Mouse (Mus musculus) cortical plate, adult 2 months (tissue): ENCODE measurements at regions not wholly inside any gene's neighbourhood (a gene's known extent, or its start where the extent isn't known, plus 50 kb on each side); places are given as distances from the start of the nearest gene placed in this dataset.

Experiments
- H3K27ac ChIP-seq: fragments of 200-500 bp; 2 replicates; pipeline ENCODE4 v1.5.1; 2012; ENCODE audit warnings: low read length, control low read depth, inconsistent platforms; ENCODE audit not compliant: insufficient read depth
- H3K4me1 ChIP-seq: fragments of 200-500 bp; 2 replicates; pipeline ENCODE4 v1.6.1; 2011; ENCODE audit warnings: low read length; ENCODE audit not compliant: control insufficient read depth, insufficient read depth
- H3K4me3 ChIP-seq: fragments of 200-500 bp; 2 replicates; pipeline ENCODE4 v1.5.1; 2011; ENCODE audit warnings: mild to moderate bottlenecking, low read length, control low read depth; ENCODE audit not compliant: insufficient read depth
- CTCF ChIP-seq: fragments of 200-500 bp; IDR thresholded peaks from 2 replicates; pipeline ENCODE4 v1.5.1; 2011; ENCODE audit warnings: mild to moderate bottlenecking, control low read depth, low read length; ENCODE audit not compliant: insufficient read depth; ENCODE audit errors: extremely low read depth
- POLR2A ChIP-seq: fragments of 200-500 bp; IDR thresholded peaks from 2 replicates; pipeline ENCODE4 v1.6.1; 2011; ENCODE audit warnings: mild to moderate bottlenecking, low read length, control low read depth; ENCODE audit not compliant: insufficient read depth; ENCODE audit errors: extremely low read depth

DNA sequence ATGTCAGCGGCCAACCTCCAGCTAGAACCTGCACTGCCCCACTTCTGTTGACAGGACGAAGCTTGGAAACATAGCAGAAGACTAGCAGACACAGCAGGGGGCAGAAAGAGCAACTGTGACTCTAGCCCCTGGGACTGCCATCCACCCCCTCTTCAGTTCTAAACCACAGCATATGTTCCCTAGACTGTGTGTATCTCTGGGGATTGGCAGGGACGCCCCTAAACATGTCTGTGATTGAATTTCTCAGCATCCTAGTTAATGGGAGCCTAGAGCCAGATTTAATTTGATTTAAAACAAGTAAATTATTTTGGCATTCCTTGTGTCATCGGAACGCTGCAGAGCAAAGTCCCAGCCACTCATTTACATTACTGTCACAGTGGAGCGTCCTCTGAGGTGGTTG, 228.7 kb downstream of the Rps15a start:
- H3K27ac ChIP-seq: no peak overlapping the region
- H3K4me3 ChIP-seq: no peak overlapping the region
- no peaks in the 10 kb centered on the region for H3K4me1 ChIP-seq
- TF ChIP-seq CTCF: no peak
- TF ChIP-seq POLR2A: no peak

DNA sequence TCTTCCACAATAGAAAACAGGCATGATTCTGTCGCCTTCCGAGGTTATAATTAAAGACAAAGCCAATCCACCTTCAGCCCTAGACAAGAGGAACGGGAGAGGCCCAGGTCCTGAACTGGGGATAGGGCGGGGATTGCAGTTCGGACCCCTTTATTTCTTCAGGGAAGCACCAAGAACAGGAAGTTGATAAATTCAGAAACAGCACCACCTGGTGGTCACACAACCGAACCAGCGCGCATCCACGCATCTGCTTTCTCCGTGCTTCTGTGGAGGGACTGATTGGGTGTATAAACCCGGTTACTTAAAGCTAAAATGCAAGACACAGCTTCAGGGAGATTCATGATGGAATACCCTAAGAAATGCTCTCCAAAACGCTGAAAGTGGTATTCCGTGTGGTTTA, 233.2 kb downstream of the Rps15a start:
- Histone ChIP-seq H3K27ac (no peak overlapping the region), H3K4me3 (no peak overlapping the region), H3K4me1 (no peaks in the 10 kb centered on the region)
- TF ChIP-seq CTCF (peak; percentile 74), POLR2A (no peak)

DNA sequence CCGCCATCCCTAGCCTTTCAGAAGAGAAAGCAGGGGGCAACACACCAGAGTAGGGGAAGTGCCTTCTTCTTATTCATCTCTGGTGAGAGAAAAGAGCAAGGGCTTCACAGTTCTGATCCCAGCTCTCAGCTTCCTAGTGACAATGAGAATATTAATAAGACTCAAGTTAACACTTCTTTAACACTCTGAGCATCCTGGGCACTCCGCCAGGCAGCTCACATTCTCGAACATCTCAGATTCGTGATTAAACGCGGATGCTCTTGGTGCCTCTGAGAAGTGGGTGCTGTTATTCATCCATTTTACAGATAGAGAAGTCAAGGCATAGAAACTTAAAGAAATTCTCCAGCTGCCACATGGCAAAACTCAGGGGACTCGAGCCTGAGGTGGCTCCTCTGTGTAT, 237.1 kb downstream of the Rps15a start:
- H3K4me1 ChIP-seq: no peaks in the 10 kb centered on the region
- TF ChIP-seq POLR2A: no peak
- TF ChIP-seq CTCF: no peak
- no peak overlapping the region for H3K4me3 ChIP-seq

DNA sequence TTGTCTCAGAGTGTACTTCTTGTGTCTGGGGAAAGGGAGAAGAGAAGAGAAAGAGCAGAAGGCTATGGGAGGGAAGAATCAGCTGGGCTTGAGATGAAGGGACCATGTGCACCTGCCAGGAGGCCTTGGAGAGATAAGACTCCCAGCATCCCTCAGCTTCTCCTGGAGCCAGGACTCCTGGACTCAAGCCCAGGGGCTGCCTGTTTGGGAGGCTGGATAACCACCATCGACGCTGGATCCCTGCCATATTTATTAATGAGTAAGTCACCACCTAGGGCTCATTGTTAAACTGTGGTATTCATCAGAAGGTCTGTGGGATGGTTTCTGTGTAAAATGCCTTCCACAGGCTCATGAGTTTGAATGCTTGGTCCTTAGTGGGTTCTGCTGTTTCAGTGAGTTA, 240.7 kb downstream of the Rps15a start:
- H3K27ac ChIP-seq: no peak overlapping the region

More for the DNA sequence above, 237.1 kb downstream of the Rps15a start:
- H3K27ac ChIP-seq: no peak overlapping the region

DNA sequence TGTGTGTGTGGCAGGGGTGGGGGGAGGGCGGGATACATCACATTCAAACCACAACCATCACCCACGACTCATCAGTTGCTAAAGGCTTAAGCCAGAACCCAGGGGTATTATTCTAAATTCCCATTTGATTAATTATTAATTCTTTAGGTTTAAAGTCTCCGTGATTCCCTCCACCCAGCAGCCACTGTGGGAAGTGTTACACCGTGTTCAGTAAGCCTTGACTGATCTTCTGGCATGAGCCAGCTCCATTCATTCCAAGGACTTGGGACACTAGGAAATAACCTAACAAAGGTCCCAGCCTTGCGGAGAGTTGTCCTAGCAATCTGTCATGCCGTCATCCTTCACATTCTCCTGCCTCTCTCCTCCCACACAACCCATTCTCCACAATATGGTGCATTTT, 256.6 kb downstream of the Rps15a start:
- no peak for TF ChIP-seq CTCF
- no peak for TF ChIP-seq POLR2A
- no peak overlapping the region for H3K27ac ChIP-seq
- peaks cover 3% of the 10 kb centered on the region; the same call in 1 of the 2 replicates for H3K4me1 ChIP-seq
- H3K4me3 ChIP-seq: no peak overlapping the region

More for the DNA sequence above, 240.7 kb downstream of the Rps15a start:
- H3K4me1 ChIP-seq: no peaks in the 10 kb centered on the region
- H3K4me3 ChIP-seq: no peak overlapping the region
- TF ChIP-seq POLR2A: no peak
- no peak for TF ChIP-seq CTCF

DNA sequence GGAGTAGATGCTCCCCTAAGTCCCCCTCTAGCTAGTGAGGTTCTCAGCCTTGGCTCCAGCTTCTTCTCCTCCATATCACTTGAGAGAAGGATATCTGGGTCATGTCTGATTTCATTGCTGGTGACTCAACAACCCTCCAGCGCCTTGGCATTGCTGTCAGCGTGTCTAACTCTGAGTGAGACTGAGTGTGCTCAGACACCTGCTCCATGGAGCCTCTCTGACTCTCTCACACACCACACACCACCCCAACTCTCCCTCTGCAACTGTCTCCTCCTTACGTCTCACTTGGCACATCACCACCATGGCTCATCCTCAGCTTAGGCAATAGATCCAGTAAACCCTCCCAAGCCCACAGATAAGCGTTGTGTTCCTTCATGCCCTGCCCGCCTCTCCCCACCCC, 260.0 kb downstream of the Rps15a start:
- H3K4me1 ChIP-seq: peaks cover 3% of the 10 kb centered on the region; the same call in 1 of the 2 replicates
- TF ChIP-seq CTCF: no peak
- TF ChIP-seq POLR2A: no peak
- H3K27ac ChIP-seq: no peak overlapping the region
- H3K4me3 ChIP-seq: no peak overlapping the region

DNA sequence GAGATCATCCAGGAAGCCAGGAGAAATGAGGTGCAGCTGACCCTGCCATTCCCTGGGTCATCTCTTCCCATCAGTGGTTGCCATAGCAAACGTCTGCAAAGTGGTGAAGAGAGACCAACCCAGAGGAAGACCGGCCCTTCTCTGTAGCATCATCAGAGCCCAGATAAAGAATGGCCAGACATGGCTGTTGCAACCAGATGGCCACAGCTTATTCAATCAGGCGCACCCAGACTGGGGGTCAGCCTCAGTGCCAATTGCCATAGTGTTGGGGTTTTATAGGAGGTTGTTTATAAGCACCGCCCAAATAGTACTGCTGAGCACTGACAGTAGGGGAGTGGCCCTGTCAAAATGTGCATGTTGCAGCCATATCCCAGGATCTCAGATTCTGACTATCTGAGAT, 262.3 kb downstream of the Rps15a start:
- TF ChIP-seq CTCF (no peak), POLR2A (no peak)
- Histone ChIP-seq H3K4me3 (no peak overlapping the region), H3K27ac (no peak overlapping the region), H3K4me1 (peaks cover 3% of the 10 kb centered on the region; the same call in 1 of the 2 replicates)

DNA sequence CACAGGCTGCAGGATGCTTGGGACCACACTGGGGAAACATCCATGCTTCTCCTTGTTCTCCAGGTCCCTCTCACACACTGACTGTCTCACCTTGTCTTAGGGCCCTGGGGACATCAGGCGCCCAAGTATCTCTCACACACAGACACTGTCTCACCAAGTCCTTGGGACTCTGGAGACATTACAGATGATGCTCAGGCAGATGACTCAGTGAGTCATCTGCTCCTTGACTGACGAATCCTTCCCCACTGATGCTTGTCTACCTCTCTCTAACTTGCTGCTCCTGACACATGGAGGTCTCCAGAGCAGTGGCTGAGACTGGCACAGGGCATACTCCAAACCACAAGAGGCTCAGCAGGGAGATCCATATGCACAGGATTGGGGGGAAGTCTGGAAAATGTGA, 263.1 kb downstream of the Rps15a start:
- TF ChIP-seq POLR2A (no peak), CTCF (no peak)

DNA sequence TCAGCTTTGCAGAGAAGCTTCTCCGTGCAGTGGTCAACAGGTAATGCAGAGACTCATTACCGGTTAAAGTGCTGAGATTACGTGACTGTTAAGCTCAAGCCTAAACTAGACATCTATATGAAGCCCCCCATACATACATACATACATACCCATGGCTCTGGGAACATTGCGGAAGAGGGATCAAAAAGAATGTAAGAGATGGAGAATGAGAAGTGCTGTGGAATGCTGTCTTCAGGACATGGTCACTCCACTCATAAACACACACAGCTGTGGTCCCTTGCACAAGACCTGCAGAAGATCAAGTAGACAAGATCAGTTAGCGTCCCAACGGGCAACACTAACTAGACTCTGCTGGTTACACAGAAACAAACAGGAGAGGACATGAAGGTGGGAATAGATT, 265.2 kb downstream of the Rps15a start:
- TF ChIP-seq CTCF (no peak), POLR2A (no peak)

More for the DNA sequence above, 263.1 kb downstream of the Rps15a start:
- no peak overlapping the region for H3K4me3 ChIP-seq
- H3K27ac ChIP-seq: no peak overlapping the region
- H3K4me1 ChIP-seq: peaks cover 3% of the 10 kb centered on the region; the same call in 1 of the 2 replicates

DNA sequence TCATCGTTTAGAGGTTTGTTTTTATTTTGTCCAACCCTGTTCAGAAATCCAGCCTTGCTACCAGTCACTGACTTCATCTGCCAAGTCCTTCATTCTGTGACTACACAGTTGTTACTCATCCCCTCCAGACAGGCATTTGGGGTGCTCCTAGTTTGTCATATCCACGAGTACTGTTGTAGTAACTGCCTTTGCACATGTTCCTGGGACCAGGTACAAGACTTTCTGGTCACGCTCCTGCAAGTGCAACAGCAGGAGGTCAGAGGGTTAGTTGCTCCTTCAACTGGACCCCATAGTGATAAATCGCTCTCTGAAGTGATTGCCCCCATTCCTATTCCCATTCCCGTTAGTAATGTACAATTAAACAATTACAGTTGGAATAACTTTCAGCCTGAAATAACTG, 269.9 kb downstream of the Rps15a start:
- Histone ChIP-seq H3K4me1 (no peaks in the 10 kb centered on the region), H3K27ac (no peak overlapping the region), H3K4me3 (no peak overlapping the region)
- TF ChIP-seq POLR2A: no peak
- no peak for TF ChIP-seq CTCF

More for the DNA sequence above, 265.2 kb downstream of the Rps15a start:
- no peaks in the 10 kb centered on the region for H3K4me1 ChIP-seq
- H3K4me3 ChIP-seq: no peak overlapping the region
- H3K27ac ChIP-seq: no peak overlapping the region
